Mouse (Mus musculus): Measurements from ENCODE around the gene Anxa9.

DNA sequence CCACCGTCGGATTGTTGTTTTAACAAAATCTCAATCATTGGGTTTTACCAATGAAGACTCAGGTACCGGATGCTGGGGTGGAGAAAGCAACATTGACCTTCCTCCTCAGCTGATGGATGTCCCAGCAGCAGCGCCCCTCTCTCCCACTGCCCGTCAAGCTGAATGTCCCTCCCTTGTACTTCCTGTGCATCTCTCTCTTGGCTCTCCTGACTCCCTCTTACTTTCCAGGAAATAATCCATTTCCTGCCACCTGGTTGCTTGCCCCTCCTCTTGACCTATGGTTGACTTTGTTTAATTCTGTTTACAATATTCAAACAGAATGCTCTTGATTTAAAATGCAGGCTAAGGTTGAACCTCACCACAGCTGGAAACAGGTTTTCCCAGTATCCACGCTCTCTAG lies 16.8 kb downstream of the Anxa9 start:
- TF ChIP-seq CTCF (IDR thresholded peaks at IDR 0.05; ENCODE audit: low read depth) (no peak), EP300 (IDR thresholded peaks at IDR 0.05; ENCODE audit: low read depth) (no peak)

Data from heart, postnatal 0 days (tissue).